Mouse (Mus musculus): Measurements from ENCODE around the gene Gm45213.

Gene Gm45213

GRCm38 (mm10) chr7:66106581-66107056 lies 63.2 kb downstream of the Gm45213 start:
- DNase-seq (ENCODE audit: low read depth) = peak; percentile 7

- no peak for DNase-seq (ENCODE audit: low read depth)
These were observed 63.8 kb downstream of the Gm45213 start for GRCm38 (mm10) chr7:66107206-66107605.

GRCm38 (mm10) chr7:66107930-66108329 lies 64.5 kb downstream of the Gm45213 start:
- peak; percentile 61 for DNase-seq (ENCODE audit: low read depth)

GRCm38 (mm10) chr7:66108961-66109854 lies 65.8 kb downstream of the Gm45213 start, which contains the start of gene Chsy1:
Chsy1 (plus strand) TSS chr7:66109515.
- peak; percentile 88 for DNase-seq (ENCODE audit: low read depth)

GRCm38 (mm10) chr7:66109855-66110635 lies 66.6 kb downstream of the Gm45213 start:
- DNase-seq (ENCODE audit: low read depth) = peak; percentile 70

GRCm38 (mm10) chr7:66110636-66111112 lies 67.3 kb downstream of the Gm45213 start:
- no peak for DNase-seq (ENCODE audit: low read depth)

GRCm38 (mm10) chr7:66111211-66111610 lies 67.8 kb downstream of the Gm45213 start:
- peak; percentile 21 for DNase-seq (ENCODE audit: low read depth)

Measured in induced T-regulatory cell, adult 2 months (primary cell).